Mouse (Mus musculus): ENCODE data around the gene Gpr68. TPM values are rescaled to one million over a fixed set of nuclear protein-coding genes. Genes with fewer than 3 reads are reported as not detected.

Gene Gpr68
- polyA plus RNA-seq, 1 experiment: 25.2 TPM

GRCm38 (mm10) chr12:100831629-100832325 lies 76.2 kb downstream of the Gpr68 start:
- H3K27me3 ChIP-seq (ENCODE audit: control insufficient read depth, insufficient read depth, low read length): no peaks in the 10 kb centered on the region
- TF ChIP-seq CTCF (IDR thresholded peaks at IDR 0.05; ENCODE audit: borderline replicate concordance, control insufficient read depth, extremely low read depth, insufficient read depth, low read length, poor library complexity) (no peak), POLR2A (IDR thresholded peaks at IDR 0.05; ENCODE audit: control insufficient read depth, extremely low read depth, insufficient read depth, low read length, poor library complexity) (no peak)
- H3K36me3 ChIP-seq (ENCODE audit: control insufficient read depth, insufficient read depth, low read length): no peaks in the 10 kb centered on the region
- no peak overlapping the region for H3K4me3 ChIP-seq (ENCODE audit: control insufficient read depth, insufficient read depth, low read length)
- H3K27ac ChIP-seq (ENCODE audit: control insufficient read depth, insufficient read depth, low read length): no peak overlapping the region
- no peak for DNase-seq
- H3K4me1 ChIP-seq (replicated peaks; ENCODE audit: control insufficient read depth, insufficient read depth, low read length): peaks cover under 1% of the 10 kb centered on the region; the same call in 1 of the 2 replicates
- 97% methylated on average over 8 of the region's 8 CpGs for WGBS

GRCm38 (mm10) chr12:100831021-100831420 lies 77.0 kb downstream of the Gpr68 start:
- no peaks in the 10 kb centered on the region for H3K36me3 ChIP-seq (ENCODE audit: control insufficient read depth, insufficient read depth, low read length)
- no peak for DNase-seq
- 94% methylated on average over 2 of the region's 2 CpGs for WGBS
- H3K4me3 ChIP-seq (ENCODE audit: control insufficient read depth, insufficient read depth, low read length): no peak overlapping the region
- no peak overlapping the region for H3K27ac ChIP-seq (ENCODE audit: control insufficient read depth, insufficient read depth, low read length)
- TF ChIP-seq POLR2A (IDR thresholded peaks at IDR 0.05; ENCODE audit: control insufficient read depth, extremely low read depth, insufficient read depth, low read length, poor library complexity): no peak
- no peak for TF ChIP-seq CTCF (IDR thresholded peaks at IDR 0.05; ENCODE audit: borderline replicate concordance, control insufficient read depth, extremely low read depth, insufficient read depth, low read length, poor library complexity)
- H3K27me3 ChIP-seq (ENCODE audit: control insufficient read depth, insufficient read depth, low read length): no peaks in the 10 kb centered on the region
- no peaks in the 10 kb centered on the region for H3K4me1 ChIP-seq (replicated peaks; ENCODE audit: control insufficient read depth, insufficient read depth, low read length)

Other genes starting within 250 kb of the Gpr68 start
- 4.6 and 4.7 TPM in 2 replicates for gene Rps6ka5, start 181.2 kb downstream of the Gpr68 start, polyA plus RNA-seq (2012; rRNA removed)
- gene Dglucy, start 129.1 kb downstream of the Gpr68 start, polyA plus RNA-seq (2012; rRNA removed): 5.9 and 8.6 TPM in 2 replicates
- gene Ccdc88c, start 120.9 kb upstream of the Gpr68 start, polyA plus RNA-seq (2012; rRNA removed): 75.0 and 87.7 TPM in 2 replicates
- 25.6 and 34.9 TPM in 2 replicates for gene Ppp4r3a, start 175.5 kb upstream of the Gpr68 start, polyA plus RNA-seq (2012; rRNA removed)

All from thymus, adult 2 months (tissue).